Mouse (Mus musculus): Measurements from ENCODE around the gene 4931428F04Rik.

Gene 4931428F04Rik

GRCm38 (mm10) chr8:105288231-105288630 lies 1.4 kb downstream of the 4931428F04Rik start:
- in situ Hi-C loops (cut with MboI): no loop called here

GRCm38 (mm10) chr8:105286907-105287306 lies 2.8 kb downstream of the 4931428F04Rik start:
- in situ Hi-C loops (cut with MboI): no loop called here

- in situ Hi-C loops (cut with MboI): no loop called here
These were observed 4.2 kb downstream of the 4931428F04Rik start for GRCm38 (mm10) chr8:105285514-105285913.

- in situ Hi-C loops (cut with MboI): no loop called here
These were observed 6.6 kb downstream of the 4931428F04Rik start for GRCm38 (mm10) chr8:105283074-105283473.

- in situ Hi-C loops (cut with MboI): no loop called here
These were observed 7.4 kb downstream of the 4931428F04Rik start for GRCm38 (mm10) chr8:105282239-105282638.

- in situ Hi-C loops (cut with MboI): no loop called here
These were observed 7.8 kb downstream of the 4931428F04Rik start for GRCm38 (mm10) chr8:105281821-105282220.

GRCm38 (mm10) chr8:105280567-105280966 lies 9.1 kb downstream of the 4931428F04Rik start:
- in situ Hi-C loops (cut with MboI): no loop called here

- in situ Hi-C loops (cut with MboI): no loop called here
These were observed 10.7 kb downstream of the 4931428F04Rik start for GRCm38 (mm10) chr8:105278911-105279334.

GRCm38 (mm10) chr8:105276292-105277120 lies 13.2 kb downstream of the 4931428F04Rik start:
- in situ Hi-C loops (cut with MboI): no loop called here

- in situ Hi-C loops (cut with MboI): no loop called here
These were observed 13.8 kb downstream of the 4931428F04Rik start, which contains the start of gene Nol3 for GRCm38 (mm10) chr8:105275840-105276239. Gene Nol3 (plus strand): TSS chr8:105276140.

GRCm38 (mm10) chr8:105275387-105275786 lies 14.3 kb downstream of the 4931428F04Rik start:
- in situ Hi-C loops (cut with MboI): no loop called here

GRCm38 (mm10) chr8:105270916-105271186 lies 18.8 kb downstream of the 4931428F04Rik start:
- in situ Hi-C loops (cut with MboI): loop anchor here (25.0 kb wide), 1 partner anchor 634 kb away; the partner anchor contains the start of genes Ciao2b and Rrad

- in situ Hi-C loops (cut with MboI): loop anchor here (25.0 kb wide), 1 partner anchor 633 kb away; the partner anchor contains the start of genes Ciao2b and Rrad
These were observed 19.4 kb downstream of the 4931428F04Rik start for GRCm38 (mm10) chr8:105270101-105270915.

- in situ Hi-C loops (cut with MboI): loop anchor here (25.0 kb wide), 1 partner anchor 632 kb away; the partner anchor contains the start of genes Ciao2b and Rrad
These were observed 20.2 kb downstream of the 4931428F04Rik start, which contains the start of gene Hsf4 for GRCm38 (mm10) chr8:105269461-105269947. Gene Hsf4 (plus strand): TSS chr8:105269801.

GRCm38 (mm10) chr8:105269075-105269458 lies 20.6 kb downstream of the 4931428F04Rik start:
- in situ Hi-C loops (cut with MboI): loop anchor here (25.0 kb wide), 1 partner anchor 632 kb away; the partner anchor contains the start of genes Ciao2b and Rrad

GRCm38 (mm10) chr8:105268342-105269074 lies 21.2 kb downstream of the 4931428F04Rik start:
- in situ Hi-C loops (cut with MboI): loop anchor here (25.0 kb wide), 1 partner anchor 631 kb away; the partner anchor contains the start of genes Ciao2b and Rrad

GRCm38 (mm10) chr8:105266775-105267174 lies 22.9 kb downstream of the 4931428F04Rik start:
- in situ Hi-C loops (cut with MboI): loop anchor here (25.0 kb wide), 1 partner anchor 629 kb away; the partner anchor contains the start of genes Ciao2b and Rrad

GRCm38 (mm10) chr8:105265128-105265527 lies 24.5 kb downstream of the 4931428F04Rik start:
- in situ Hi-C loops (cut with MboI): loop anchor here (25.0 kb wide), 1 partner anchor 628 kb away; the partner anchor contains the start of genes Ciao2b and Rrad

- in situ Hi-C loops (cut with MboI): loop anchor here (25.0 kb wide), 1 partner anchor 627 kb away; the partner anchor contains the start of genes Ciao2b and Rrad
These were observed 25.4 kb downstream of the 4931428F04Rik start, which contains the start of the genes Tradd and Fbxl8 for GRCm38 (mm10) chr8:105264024-105264982. Gene Tradd (minus strand): TSS chr8:105264609. Gene Fbxl8 (plus strand): TSS chr8:105264648.
